Mouse (Mus musculus): Measurements from ENCODE around the gene Gsdmc3. TPM values are rescaled to one million over a fixed set of nuclear protein-coding genes. Genes with fewer than 3 reads are reported as not detected.
"Not testable (repeated sequence)": the region's sequence is repeated elsewhere in the genome, so short reads cannot be mapped to it uniquely, and the experiment has no call there.

Gene Gsdmc3
- not detected in 2 replicates for polyA plus RNA-seq (2015; fragmentation: Nextera tagmentation; extraction: Ambion mirVana)

DNA sequence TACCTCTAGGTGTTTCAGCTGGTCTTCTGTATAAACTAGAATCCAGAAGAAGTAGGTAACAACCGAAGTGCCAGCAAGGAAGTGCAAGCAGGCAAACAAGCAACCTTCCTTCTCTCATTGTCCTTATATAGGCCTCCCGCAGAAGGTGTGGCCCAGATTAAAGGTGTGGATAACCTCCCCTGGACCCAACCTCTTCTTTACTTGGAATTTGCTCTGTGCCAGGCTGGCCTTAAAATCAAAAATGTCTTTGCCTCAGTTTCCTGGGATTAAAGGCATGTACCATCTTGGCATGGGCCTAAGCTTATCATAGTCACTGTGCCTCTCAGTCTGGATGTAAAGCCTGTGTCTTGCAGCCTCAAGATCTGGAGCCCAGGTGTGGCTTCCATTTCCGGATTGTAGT is at the start of gene Gsdmc3:
Gene Gsdmc3, minus strand, starts transcription at position 101 of the 400 bp plus-strand sequence.
- H3K4me3 ChIP-seq (replicated peaks); H3K9ac ChIP-seq; DNase-seq; ATAC-seq (ENCODE audit: low read depth); H3K9me3 ChIP-seq (replicated peaks); H3K4me2 ChIP-seq; H3K36me3 ChIP-seq; H3K4me1 ChIP-seq (replicated peaks); H3K27ac ChIP-seq; H3K27me3 ChIP-seq: not testable (repeated sequence)
- WGBS (ENCODE audit: insufficient replicate concordance), result 68% methylated on average over 1 of the region's 3 CpGs

DNA sequence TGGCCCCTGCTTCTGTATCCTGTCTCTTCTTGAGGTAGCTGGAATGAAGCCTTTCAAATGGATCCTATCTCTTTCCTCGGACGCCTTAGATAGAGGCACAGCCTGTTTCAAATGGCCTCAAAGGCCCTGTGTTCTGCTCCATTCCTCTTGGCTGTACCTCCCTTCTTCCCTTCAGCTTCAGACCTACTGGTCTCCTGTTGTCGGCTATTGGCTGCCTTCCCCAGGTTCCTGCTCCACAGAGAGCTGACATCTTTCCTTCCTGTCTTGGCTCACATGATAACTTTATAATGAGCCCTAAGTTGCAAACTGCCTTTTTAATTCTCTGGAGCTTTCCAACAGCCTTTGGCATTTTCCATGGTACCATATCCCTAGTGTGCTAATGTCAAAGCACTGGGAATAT is 47.8 kb upstream of the Gsdmc3 start:
- no peak for DNase-seq
- Histone ChIP-seq H3K4me3 (replicated peaks) (no peak overlapping the region), H3K9ac (no peak overlapping the region), H3K36me3 (peaks cover 18% of the 10 kb centered on the region), H3K27me3 (no peaks in the 10 kb centered on the region), H3K4me1 (replicated peaks) (no peaks in the 10 kb centered on the region), H3K4me2 (no peak overlapping the region), H3K9me3 (replicated peaks) (no peaks in the 10 kb centered on the region), H3K27ac (no peak overlapping the region)
- WGBS (ENCODE audit: insufficient replicate concordance), result 71% methylated on average over 3 of the region's 3 CpGs
- ATAC-seq (ENCODE audit: low read depth), result no peak

DNA sequence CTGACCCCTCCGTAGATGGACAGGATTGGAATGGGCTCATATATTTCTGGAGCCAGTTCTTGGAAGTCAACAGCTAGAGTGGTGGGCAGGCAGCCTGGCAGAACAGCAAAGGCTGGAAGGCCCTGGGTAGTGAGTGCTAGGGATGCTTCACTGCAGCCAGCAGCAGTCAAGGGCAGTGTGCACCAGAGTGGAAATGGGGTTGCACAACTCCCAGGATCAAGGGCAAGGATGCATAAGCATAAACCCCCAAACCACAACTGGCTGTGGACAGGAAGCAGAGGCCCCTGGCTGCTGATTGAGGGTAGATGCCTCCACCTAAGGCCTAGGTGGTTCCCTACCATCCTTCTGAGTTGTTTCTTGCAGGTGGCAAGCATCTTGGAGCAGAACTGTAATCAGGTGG is 46.1 kb upstream of the Gsdmc3 start:
- H3K4me1 ChIP-seq (replicated peaks), result no peaks in the 10 kb centered on the region
- no peaks in the 10 kb centered on the region for H3K9me3 ChIP-seq (replicated peaks)
- H3K27me3 ChIP-seq, result no peaks in the 10 kb centered on the region
- DNase-seq (no peak), ATAC-seq (ENCODE audit: low read depth) (no peak)
- H3K4me2 ChIP-seq, result no peak overlapping the region
- H3K36me3 ChIP-seq, result peaks cover 9% of the 10 kb centered on the region; the same call in 1 of the 2 replicates
- no peak overlapping the region for H3K9ac ChIP-seq
- WGBS (ENCODE audit: insufficient replicate concordance), result 73% methylated on average over 1 of the region's 1 CpGs
- no peak overlapping the region for H3K27ac ChIP-seq
- H3K4me3 ChIP-seq (replicated peaks), result no peak overlapping the region

DNA sequence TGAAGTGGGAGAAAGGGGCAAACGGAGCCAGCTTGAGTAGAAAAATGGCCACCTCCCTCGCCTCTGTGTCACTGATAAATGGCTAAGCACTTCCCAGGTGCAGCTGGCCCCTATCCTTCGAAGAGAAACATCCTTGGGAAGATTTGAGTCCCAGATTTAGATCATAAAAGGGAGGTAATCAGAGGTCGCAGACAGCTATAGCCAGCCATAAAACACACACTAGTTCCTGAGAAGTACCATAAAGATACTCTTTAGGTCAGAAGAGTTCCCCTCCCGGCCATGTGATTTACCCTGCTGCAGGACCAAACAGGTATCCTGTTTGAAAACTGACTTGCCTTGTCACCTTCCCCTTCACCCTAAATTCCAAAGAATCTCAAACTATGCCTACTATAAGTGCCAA is 43.3 kb upstream of the Gsdmc3 start:
- H3K4me1 ChIP-seq (replicated peaks); DNase-seq; ATAC-seq (ENCODE audit: low read depth); H3K27me3 ChIP-seq; H3K36me3 ChIP-seq; H3K9ac ChIP-seq; H3K9me3 ChIP-seq (replicated peaks); H3K4me3 ChIP-seq (replicated peaks); H3K27ac ChIP-seq; H3K4me2 ChIP-seq: not testable (repeated sequence)
- 34% methylated on average over 2 of the region's 5 CpGs for WGBS (ENCODE audit: insufficient replicate concordance)

DNA sequence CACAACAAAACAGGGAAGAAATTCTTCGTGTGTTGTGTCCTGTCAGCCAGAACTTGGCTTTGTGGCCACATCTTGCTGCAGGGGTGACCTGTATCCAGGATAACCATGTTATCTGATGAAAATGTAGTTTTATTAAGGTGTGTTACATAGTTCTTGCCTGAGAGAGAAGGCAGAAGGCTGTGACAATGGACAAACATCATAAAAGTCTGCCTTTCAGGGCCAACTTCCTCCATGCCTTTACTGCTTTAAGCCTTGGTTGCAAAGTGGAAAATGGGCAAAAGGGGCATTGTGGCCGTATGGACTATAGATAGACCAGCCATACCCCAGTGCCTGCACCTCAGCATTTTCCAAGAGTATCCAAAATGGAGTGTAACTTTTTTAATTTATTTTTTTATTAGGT is 41.4 kb upstream of the Gsdmc3 start:
- H3K4me2 ChIP-seq; H3K9ac ChIP-seq; ATAC-seq (ENCODE audit: low read depth); H3K9me3 ChIP-seq (replicated peaks); DNase-seq; H3K36me3 ChIP-seq; H3K27ac ChIP-seq; H3K4me1 ChIP-seq (replicated peaks); H3K4me3 ChIP-seq (replicated peaks); H3K27me3 ChIP-seq: not testable (repeated sequence)
- 42% methylated on average over 1 of the region's 2 CpGs for WGBS (ENCODE audit: insufficient replicate concordance)

DNA sequence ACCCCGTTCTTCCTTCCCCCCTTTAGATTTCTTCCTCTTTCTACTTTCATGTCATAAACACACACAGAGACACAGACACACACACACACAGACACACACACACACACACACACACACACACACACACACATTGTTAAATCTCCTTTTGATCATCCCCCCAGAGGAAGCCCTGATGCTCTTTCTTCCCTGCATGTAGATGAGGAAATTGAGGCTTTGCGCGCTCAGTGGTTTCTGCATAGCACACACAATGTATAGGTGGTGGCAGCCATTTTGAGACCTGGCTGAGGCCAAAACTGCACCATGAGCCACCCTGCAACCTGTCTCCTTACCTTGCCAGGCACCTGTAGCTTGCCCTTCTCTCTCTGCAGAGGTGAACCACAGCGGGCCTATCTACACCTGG is 38.2 kb upstream of the Gsdmc3 start:
- H3K4me3 ChIP-seq (replicated peaks); H3K9ac ChIP-seq; H3K27me3 ChIP-seq; H3K9me3 ChIP-seq (replicated peaks); H3K27ac ChIP-seq; H3K4me1 ChIP-seq (replicated peaks); H3K36me3 ChIP-seq; H3K4me2 ChIP-seq; DNase-seq; ATAC-seq (ENCODE audit: low read depth): not testable (repeated sequence)
- 72% methylated on average over 4 of the region's 4 CpGs for WGBS (ENCODE audit: insufficient replicate concordance)

DNA sequence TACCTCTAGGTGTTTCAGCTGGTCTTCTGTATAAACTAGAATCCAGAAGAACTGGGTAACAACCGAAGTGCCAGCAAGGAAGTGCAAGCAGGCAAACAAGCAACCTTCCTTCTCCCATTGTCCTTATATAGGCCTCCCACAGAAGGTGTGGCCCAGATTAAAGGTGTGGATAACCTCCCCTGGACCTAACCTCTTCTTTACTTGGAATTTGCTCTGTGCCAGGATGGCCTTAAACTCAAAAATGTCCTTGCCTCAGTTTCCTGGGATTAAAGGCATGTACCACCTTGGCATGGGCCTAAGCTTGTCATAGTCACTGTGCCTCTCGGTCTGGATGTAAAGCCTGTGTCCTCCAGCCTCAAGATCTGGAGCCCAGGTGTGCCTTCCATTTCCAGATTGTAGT is 33.8 kb upstream of the Gsdmc3 start, which contains the start of gene Gsdmc4:
Gene Gsdmc4, minus strand, starts transcription at position 101 of the 400 bp plus-strand sequence.
- not testable (repeated sequence) for H3K9me3 ChIP-seq (replicated peaks); H3K27me3 ChIP-seq; ATAC-seq (ENCODE audit: low read depth); DNase-seq; H3K4me3 ChIP-seq (replicated peaks); H3K27ac ChIP-seq; H3K36me3 ChIP-seq; H3K9ac ChIP-seq; H3K4me2 ChIP-seq; H3K4me1 ChIP-seq (replicated peaks)
- 58% methylated on average over 2 of the region's 2 CpGs for WGBS (ENCODE audit: insufficient replicate concordance)

DNA sequence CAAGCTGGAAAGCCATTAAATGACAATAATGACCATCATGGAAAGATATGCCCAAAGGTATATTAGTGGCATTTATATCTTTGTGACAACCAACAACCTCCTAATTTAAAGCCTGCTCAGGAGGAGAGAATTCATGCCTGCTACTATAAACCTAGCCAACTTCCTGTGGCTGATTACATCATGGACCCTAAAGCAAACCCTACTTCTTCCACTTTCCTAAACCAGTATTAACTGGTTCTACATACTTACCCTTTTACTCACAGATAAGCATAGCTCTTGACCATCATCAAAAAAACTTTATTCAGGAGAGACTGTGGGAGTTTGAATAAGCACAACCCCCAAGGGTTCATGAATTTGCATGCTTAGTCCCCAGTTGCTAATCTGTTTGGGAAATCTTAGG is 31.5 kb upstream of the Gsdmc3 start:
- not testable (repeated sequence) for H3K27me3 ChIP-seq; H3K4me3 ChIP-seq (replicated peaks); DNase-seq; H3K4me2 ChIP-seq; H3K9me3 ChIP-seq (replicated peaks); H3K27ac ChIP-seq; ATAC-seq (ENCODE audit: low read depth); H3K9ac ChIP-seq; H3K36me3 ChIP-seq; H3K4me1 ChIP-seq (replicated peaks)

DNA sequence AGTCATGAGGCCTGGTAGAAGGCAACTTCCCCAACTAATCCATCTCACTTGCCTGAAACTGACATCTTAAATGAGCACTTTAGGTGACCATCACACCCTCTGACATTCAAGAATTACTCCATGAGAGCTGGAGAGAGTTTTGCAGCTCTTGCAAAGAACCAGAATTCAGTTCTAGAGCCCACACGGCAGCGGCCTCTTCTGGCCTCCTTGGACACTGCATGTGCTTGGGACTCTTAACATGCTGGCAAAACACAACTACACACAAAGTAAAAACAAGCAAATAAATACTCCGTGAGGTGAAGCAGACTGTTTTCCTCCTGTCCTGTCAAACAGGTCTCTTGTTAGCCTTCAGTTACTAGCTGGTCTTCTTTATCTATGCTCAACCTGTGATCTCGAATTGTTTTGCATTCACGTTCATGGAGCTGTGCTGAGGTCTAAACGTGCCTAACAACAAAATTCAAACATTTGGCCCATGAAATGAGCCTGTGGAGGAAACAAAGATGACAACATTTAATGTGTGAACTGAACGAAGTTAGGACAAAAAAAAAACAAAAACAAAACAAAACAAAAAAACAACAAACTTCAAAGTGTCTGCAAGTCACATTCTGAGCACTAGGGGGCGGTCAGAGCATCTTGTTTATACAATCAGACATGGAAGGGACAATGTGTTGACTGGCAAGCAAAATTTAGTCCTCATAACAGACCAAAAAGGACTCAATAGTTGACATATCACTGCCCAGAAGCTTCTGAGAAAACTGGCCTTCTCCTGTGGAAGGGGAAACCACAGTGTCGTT is 17.4 kb upstream of the Gsdmc3 start:
- H3K4me3 ChIP-seq (replicated peaks), result 0 out of 2 replicates have a peak overlapping the region, but pooled peaks have one; percentile 9
- peak overlapping the region; percentile 33 for H3K4me2 ChIP-seq
- not testable (repeated sequence) for H3K36me3 ChIP-seq; H3K27ac ChIP-seq; H3K9ac ChIP-seq; H3K27me3 ChIP-seq; H3K9me3 ChIP-seq (replicated peaks); H3K4me1 ChIP-seq (replicated peaks); ATAC-seq (ENCODE audit: low read depth)
- peak; percentile 9 for DNase-seq
- WGBS (ENCODE audit: insufficient replicate concordance), result 19% methylated on average over 9 of the region's 9 CpGs

DNA sequence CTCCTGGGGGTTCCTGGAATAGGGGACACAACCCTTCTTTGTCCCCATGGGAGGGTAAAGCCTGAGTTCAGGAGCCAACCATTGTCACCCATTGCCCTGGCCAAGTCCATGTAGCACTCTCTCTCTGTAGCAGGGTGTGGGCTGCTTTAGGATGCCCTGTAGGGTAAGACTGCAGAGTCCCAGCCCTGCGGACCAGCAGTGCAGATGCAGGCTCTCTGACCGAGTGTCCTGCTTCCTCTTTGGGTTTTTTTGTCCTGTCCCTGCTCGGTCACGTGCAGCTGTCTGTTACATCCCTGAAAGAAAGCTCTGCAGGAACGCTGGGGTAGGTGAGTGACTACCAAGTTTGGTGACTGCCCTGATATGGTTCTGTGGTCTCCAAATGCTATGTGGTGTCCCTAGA is 10.1 kb upstream of the Gsdmc3 start:
- not testable (repeated sequence) for H3K4me3 ChIP-seq (replicated peaks); DNase-seq; H3K4me1 ChIP-seq (replicated peaks); H3K9ac ChIP-seq; H3K9me3 ChIP-seq (replicated peaks); H3K4me2 ChIP-seq; H3K27me3 ChIP-seq; ATAC-seq (ENCODE audit: low read depth); H3K36me3 ChIP-seq; H3K27ac ChIP-seq
- 19% methylated on average over 5 of the region's 5 CpGs for WGBS (ENCODE audit: insufficient replicate concordance)

DNA sequence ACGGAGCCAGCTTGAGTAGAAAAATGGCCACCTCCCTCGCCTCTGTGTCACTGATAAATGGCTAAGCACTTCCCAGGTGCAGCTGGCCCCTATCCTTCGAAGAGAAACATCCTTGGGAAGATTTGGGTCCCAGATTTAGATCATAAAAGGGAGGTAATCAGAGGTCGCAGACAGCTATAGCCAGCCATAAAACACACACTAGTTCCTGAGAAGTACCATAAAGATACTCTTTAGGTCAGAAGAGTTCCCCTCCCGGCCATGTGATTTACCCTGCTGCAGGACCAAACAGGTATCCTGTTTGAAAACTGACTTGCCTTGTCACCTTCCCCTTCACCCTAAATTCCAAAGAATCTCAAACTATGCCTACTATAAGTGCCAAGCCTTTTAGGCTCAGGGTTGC is 9.6 kb upstream of the Gsdmc3 start:
- no CpG with 5 or more reads among the region's 5 CpGs for WGBS (ENCODE audit: insufficient replicate concordance)

DNA sequence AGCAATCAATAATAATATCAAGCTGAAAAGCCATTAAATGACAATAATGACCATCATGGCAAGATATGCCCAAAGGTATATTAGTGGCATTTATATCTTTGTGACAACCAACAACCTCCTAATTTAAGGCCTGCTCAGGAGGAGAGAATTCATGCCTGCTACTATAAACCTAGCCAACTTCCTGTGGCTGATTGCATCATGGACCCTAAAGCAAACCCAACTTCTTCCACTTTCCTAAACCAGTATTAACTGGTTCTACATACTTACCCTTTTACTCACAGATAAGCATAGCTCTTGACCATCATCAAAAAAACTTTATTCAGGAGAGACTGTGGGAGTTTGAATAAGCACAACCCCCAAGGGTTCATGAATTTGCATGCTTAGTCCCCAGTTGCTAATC is 2.2 kb downstream of the Gsdmc3 start:
- H3K9me3 ChIP-seq (replicated peaks); H3K4me1 ChIP-seq (replicated peaks); H3K4me3 ChIP-seq (replicated peaks); H3K36me3 ChIP-seq; H3K27ac ChIP-seq; H3K27me3 ChIP-seq; ATAC-seq (ENCODE audit: low read depth); H3K4me2 ChIP-seq; H3K9ac ChIP-seq; DNase-seq: not testable (repeated sequence)

More for the DNA sequence above, 9.6 kb upstream of the Gsdmc3 start:
- H3K27me3 ChIP-seq; H3K36me3 ChIP-seq; H3K9me3 ChIP-seq (replicated peaks); H3K4me2 ChIP-seq; H3K4me1 ChIP-seq (replicated peaks); H3K27ac ChIP-seq; ATAC-seq (ENCODE audit: low read depth); H3K9ac ChIP-seq; DNase-seq; H3K4me3 ChIP-seq (replicated peaks): not testable (repeated sequence)

All from liver, embryonic 13.5 days (tissue).